Mouse (Mus musculus): ENCODE measurements at regions not wholly inside any gene's neighbourhood (a gene's known extent, or its start where the extent isn't known, plus 50 kb on each side); places are given as distances from the start of the nearest gene placed in this dataset.

GRCm38 (mm10) chr14:100610017-100610760, 325.7 kb upstream of the Klf12 start:
- no peaks in the 10 kb centered on the region for H3K27me3 ChIP-seq
- no peak overlapping the region for H3K9ac ChIP-seq (replicated peaks)
- H3K36me3 ChIP-seq = no peaks in the 10 kb centered on the region
- ATAC-seq (ENCODE audit: insufficient number of reproducible peaks, insufficient read depth, low FRiP score, low TSS enrichment, low read depth) = no peak
- no peak overlapping the region for H3K4me3 ChIP-seq (replicated peaks)
- H3K4me1 ChIP-seq (replicated peaks) = no peaks in the 10 kb centered on the region
- WGBS = 91% methylated on average over 1 of the region's 1 CpGs
- no peaks in the 10 kb centered on the region for H3K9me3 ChIP-seq
- no peak overlapping the region for H3K27ac ChIP-seq
- H3K4me2 ChIP-seq = no peak overlapping the region

DNA sequence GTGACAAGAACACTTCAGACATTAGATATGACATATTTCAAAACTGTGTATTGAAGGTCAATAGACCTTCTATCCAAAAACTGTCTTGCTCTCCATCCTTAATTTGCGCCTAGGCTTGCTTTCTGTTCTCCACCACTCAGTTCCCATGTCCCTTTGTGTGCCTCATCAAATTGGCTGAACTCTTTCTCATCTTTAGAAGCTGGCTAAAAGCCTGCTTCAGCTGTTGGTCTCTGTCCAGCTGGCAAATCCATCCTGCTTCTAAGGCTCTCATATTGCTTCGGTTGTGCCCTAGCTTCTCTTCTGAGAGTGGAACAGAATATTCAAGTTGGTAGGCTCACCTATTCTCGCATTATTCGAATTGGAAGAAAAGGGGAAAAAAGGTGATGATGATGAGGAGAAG, 322.6 kb upstream of the Klf12 start:
- Histone ChIP-seq H3K4me1 (replicated peaks) (no peaks in the 10 kb centered on the region), H3K4me2 (no peak overlapping the region), H3K4me3 (replicated peaks) (no peak overlapping the region), H3K9ac (replicated peaks) (no peak overlapping the region), H3K36me3 (no peaks in the 10 kb centered on the region), H3K9me3 (no peaks in the 10 kb centered on the region), H3K27ac (no peak overlapping the region), H3K27me3 (no peaks in the 10 kb centered on the region)
- ATAC-seq (ENCODE audit: insufficient number of reproducible peaks, insufficient read depth, low FRiP score, low TSS enrichment, low read depth) = no peak
- WGBS = 88% methylated on average over 4 of the region's 4 CpGs

GRCm38 (mm10) chr14:100600886-100601451, 316.5 kb upstream of the Klf12 start:
- no peak overlapping the region for H3K9ac ChIP-seq (replicated peaks)
- no peaks in the 10 kb centered on the region for H3K4me1 ChIP-seq (replicated peaks)
- H3K27ac ChIP-seq = no peak overlapping the region
- H3K4me3 ChIP-seq (replicated peaks) = no peak overlapping the region
- no peaks in the 10 kb centered on the region for H3K36me3 ChIP-seq
- H3K4me2 ChIP-seq = no peak overlapping the region
- H3K27me3 ChIP-seq = no peaks in the 10 kb centered on the region
- WGBS = 50% methylated on average over 7 of the region's 7 CpGs
- ATAC-seq (ENCODE audit: insufficient number of reproducible peaks, insufficient read depth, low FRiP score, low TSS enrichment, low read depth) = no peak
- no peaks in the 10 kb centered on the region for H3K9me3 ChIP-seq

DNA sequence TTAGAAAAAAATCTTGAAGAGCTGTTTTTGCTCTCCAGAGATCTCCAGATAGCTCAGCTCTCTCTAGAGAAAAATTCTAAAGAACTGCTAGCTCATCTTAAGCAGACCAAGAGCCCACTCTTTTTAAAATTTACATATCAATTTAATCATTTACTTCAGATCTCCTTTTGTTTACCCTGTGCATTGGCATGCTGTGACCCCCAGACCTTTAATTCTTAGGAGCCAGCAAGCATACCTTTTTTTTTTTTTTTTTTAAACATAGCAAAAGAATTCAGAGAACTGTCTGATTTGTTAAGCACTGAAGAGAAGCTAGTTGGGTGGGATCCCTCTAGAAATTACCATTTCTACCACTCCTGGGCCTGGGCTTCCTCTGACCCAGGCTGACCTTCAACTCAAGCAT, 285.5 kb upstream of the Klf12 start:
- Histone ChIP-seq H3K9ac (replicated peaks) (no peak overlapping the region), H3K4me3 (replicated peaks) (no peak overlapping the region), H3K27me3 (no peaks in the 10 kb centered on the region), H3K4me2 (no peak overlapping the region), H3K9me3 (no peaks in the 10 kb centered on the region), H3K36me3 (no peaks in the 10 kb centered on the region), H3K4me1 (replicated peaks) (no peaks in the 10 kb centered on the region), H3K27ac (no peak overlapping the region)
- ATAC-seq (ENCODE audit: insufficient number of reproducible peaks, insufficient read depth, low FRiP score, low TSS enrichment, low read depth) = no peak

DNA sequence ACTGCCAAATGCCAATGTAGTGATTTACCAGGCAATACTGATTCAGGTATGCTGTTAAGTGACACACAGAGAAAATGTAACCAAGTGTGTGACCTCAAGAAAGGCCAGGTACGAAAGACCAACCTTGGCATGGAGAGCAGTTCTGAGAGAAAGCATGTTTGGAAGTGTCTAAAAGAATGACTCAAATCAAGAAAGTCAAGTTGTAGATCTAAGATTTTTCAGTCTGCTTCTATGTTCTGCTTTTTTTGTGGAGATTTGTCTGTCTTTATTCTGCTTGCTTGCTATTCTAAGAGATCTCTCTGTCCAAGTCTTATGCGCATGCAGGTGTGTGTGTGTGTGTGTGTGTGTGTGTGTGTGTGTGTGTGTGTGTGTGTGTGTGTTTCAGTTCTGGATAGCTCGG, 277.4 kb upstream of the Klf12 start:
- Histone ChIP-seq H3K9ac (replicated peaks) (no peak overlapping the region), H3K36me3 (no peaks in the 10 kb centered on the region), H3K4me1 (replicated peaks) (peaks cover 8% of the 10 kb centered on the region; the same call in 1 of the 2 replicates), H3K27me3 (no peaks in the 10 kb centered on the region), H3K9me3 (no peaks in the 10 kb centered on the region), H3K4me2 (no peak overlapping the region), H3K27ac (no peak overlapping the region), H3K4me3 (replicated peaks) (no peak overlapping the region)
- ATAC-seq (ENCODE audit: insufficient number of reproducible peaks, insufficient read depth, low FRiP score, low TSS enrichment, low read depth) = no peak
- WGBS = 89% methylated on average over 3 of the region's 3 CpGs

- Histone ChIP-seq H3K4me1 (replicated peaks) (peaks cover 8% of the 10 kb centered on the region; the same call in 1 of the 2 replicates), H3K36me3 (no peaks in the 10 kb centered on the region), H3K27ac (no peak overlapping the region), H3K27me3 (no peaks in the 10 kb centered on the region), H3K4me2 (no peak overlapping the region), H3K9me3 (no peaks in the 10 kb centered on the region), H3K9ac (replicated peaks) (no peak overlapping the region), H3K4me3 (replicated peaks) (no peak overlapping the region)
- ATAC-seq (ENCODE audit: insufficient number of reproducible peaks, insufficient read depth, low FRiP score, low TSS enrichment, low read depth) = peak; percentile 79
- WGBS = under 1% methylated on average over 4 of the region's 4 CpGs
Measured at GRCm38 (mm10) chr14:100558378-100558777, 273.9 kb upstream of the Klf12 start.

DNA sequence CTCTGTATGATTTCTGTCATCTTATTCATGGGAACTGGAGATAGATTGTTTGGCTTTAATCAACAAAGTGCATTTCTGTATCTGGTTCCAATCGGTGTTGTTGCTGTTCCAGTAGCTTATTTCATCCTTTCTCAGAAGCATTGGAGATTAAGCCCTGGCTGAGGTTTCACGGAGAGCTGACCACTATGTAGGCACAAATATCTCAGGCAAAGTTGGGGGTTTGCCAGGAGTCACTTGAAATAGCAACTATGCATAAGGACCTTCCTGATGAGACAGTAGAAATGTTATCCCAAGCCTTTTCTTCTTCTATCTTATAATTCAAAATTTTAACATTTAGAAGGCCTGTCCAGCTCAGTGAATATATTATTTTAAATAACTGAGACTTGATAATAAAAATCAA, 268.0 kb upstream of the Klf12 start:
- Histone ChIP-seq H3K4me2 (no peak overlapping the region), H3K4me3 (replicated peaks) (no peak overlapping the region), H3K9ac (replicated peaks) (no peak overlapping the region), H3K36me3 (no peaks in the 10 kb centered on the region), H3K4me1 (replicated peaks) (no peaks in the 10 kb centered on the region), H3K9me3 (no peaks in the 10 kb centered on the region), H3K27ac (no peak overlapping the region), H3K27me3 (no peaks in the 10 kb centered on the region)
- no peak for ATAC-seq (ENCODE audit: insufficient number of reproducible peaks, insufficient read depth, low FRiP score, low TSS enrichment, low read depth)
- WGBS = 85% methylated on average over 2 of the region's 2 CpGs

DNA sequence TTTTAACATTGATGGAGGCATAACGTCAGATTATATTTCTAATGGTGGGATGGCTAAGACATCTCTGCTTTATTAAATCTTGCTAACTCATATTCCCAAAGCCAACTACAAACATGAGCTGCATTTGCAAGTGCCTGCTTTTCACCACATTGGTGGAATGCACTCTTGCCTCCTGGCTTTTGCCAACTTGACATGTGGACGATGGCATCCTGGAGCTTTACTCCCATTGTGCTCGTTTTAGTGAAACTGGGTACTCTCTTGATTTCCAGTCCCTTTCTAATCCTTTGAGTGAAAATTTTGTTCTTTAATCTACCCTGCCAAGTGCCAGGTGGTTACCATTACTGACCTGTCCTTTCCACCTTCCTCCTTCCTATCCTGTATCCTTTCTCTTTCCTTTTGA, 265.8 kb upstream of the Klf12 start:
- no peak overlapping the region for H3K4me2 ChIP-seq
- no peaks in the 10 kb centered on the region for H3K4me1 ChIP-seq (replicated peaks)
- H3K27me3 ChIP-seq = no peaks in the 10 kb centered on the region
- no peak for ATAC-seq (ENCODE audit: insufficient number of reproducible peaks, insufficient read depth, low FRiP score, low TSS enrichment, low read depth)
- H3K9me3 ChIP-seq = no peaks in the 10 kb centered on the region
- no peaks in the 10 kb centered on the region for H3K36me3 ChIP-seq
- WGBS = 79% methylated on average over 3 of the region's 3 CpGs
- no peak overlapping the region for H3K9ac ChIP-seq (replicated peaks)
- H3K4me3 ChIP-seq (replicated peaks) = no peak overlapping the region
- H3K27ac ChIP-seq = no peak overlapping the region

- WGBS = 89% methylated on average over 2 of the region's 2 CpGs
- Histone ChIP-seq H3K4me1 (replicated peaks) (no peaks in the 10 kb centered on the region), H3K27me3 (no peaks in the 10 kb centered on the region), H3K9ac (replicated peaks) (no peak overlapping the region), H3K4me2 (no peak overlapping the region), H3K27ac (no peak overlapping the region), H3K9me3 (no peaks in the 10 kb centered on the region), H3K4me3 (replicated peaks) (no peak overlapping the region), H3K36me3 (no peaks in the 10 kb centered on the region)
- no peak for ATAC-seq (ENCODE audit: insufficient number of reproducible peaks, insufficient read depth, low FRiP score, low TSS enrichment, low read depth)
Measured at GRCm38 (mm10) chr14:100530217-100530616, 245.7 kb upstream of the Klf12 start.

- ATAC-seq (ENCODE audit: insufficient number of reproducible peaks, insufficient read depth, low FRiP score, low TSS enrichment, low read depth) = no peak; the same call in 1 of the 2 replicates
- no peak overlapping the region for H3K27ac ChIP-seq
- no peak overlapping the region for H3K4me3 ChIP-seq (replicated peaks)
- H3K9ac ChIP-seq (replicated peaks) = no peak overlapping the region
- H3K27me3 ChIP-seq = no peaks in the 10 kb centered on the region
- H3K36me3 ChIP-seq = no peaks in the 10 kb centered on the region
- no peaks in the 10 kb centered on the region for H3K4me1 ChIP-seq (replicated peaks)
- 80% methylated on average over 1 of the region's 1 CpGs for WGBS
- H3K9me3 ChIP-seq = no peaks in the 10 kb centered on the region
- H3K4me2 ChIP-seq = no peak overlapping the region
Measured at GRCm38 (mm10) chr14:100529758-100530157, 245.3 kb upstream of the Klf12 start.

GRCm38 (mm10) chr14:100509396-100509795, 224.9 kb upstream of the Klf12 start:
- Histone ChIP-seq H3K4me1 (replicated peaks) (no peaks in the 10 kb centered on the region), H3K27ac (no peak overlapping the region), H3K4me3 (replicated peaks) (no peak overlapping the region), H3K9ac (replicated peaks) (no peak overlapping the region), H3K4me2 (no peak overlapping the region), H3K9me3 (no peaks in the 10 kb centered on the region), H3K36me3 (no peaks in the 10 kb centered on the region), H3K27me3 (no peaks in the 10 kb centered on the region)
- WGBS = 75% methylated on average over 2 of the region's 2 CpGs
- no peak for ATAC-seq (ENCODE audit: insufficient number of reproducible peaks, insufficient read depth, low FRiP score, low TSS enrichment, low read depth)

GRCm38 (mm10) chr14:100508087-100508486, 223.6 kb upstream of the Klf12 start:
- Histone ChIP-seq H3K27me3 (no peaks in the 10 kb centered on the region), H3K4me3 (replicated peaks) (no peak overlapping the region), H3K9ac (replicated peaks) (no peak overlapping the region), H3K9me3 (no peaks in the 10 kb centered on the region), H3K36me3 (no peaks in the 10 kb centered on the region), H3K4me1 (replicated peaks) (no peaks in the 10 kb centered on the region), H3K4me2 (no peak overlapping the region), H3K27ac (no peak overlapping the region)
- no peak for ATAC-seq (ENCODE audit: insufficient number of reproducible peaks, insufficient read depth, low FRiP score, low TSS enrichment, low read depth)
- 94% methylated on average over 3 of the region's 3 CpGs for WGBS

All from limb, embryonic 12.5 days (tissue).